Mouse (Mus musculus) forebrain, embryonic 14.5 days (tissue): ENCODE results near the gene Gm27027. TPM values are rescaled to one million over a fixed set of nuclear protein-coding genes. Genes with fewer than 3 reads are reported as not detected.
A peak's percentile ranks its signal among the peaks of the same experiment; 100 is the strongest.

ENCODE experiments used
- ATAC-seq: fragments of 200-750 bp; cut with Nextera tagmentation; 2 replicates; pipeline ENCODE4 v1.8.0; 2017; ENCODE audit warnings: mild to moderate bottlenecking, moderate library complexity
- DNase-seq: peaks from one replicate; pipeline ENCODE4 v3.0.0-alpha.2; 2015; ENCODE audit warnings: low spot score
- H3K27ac ChIP-seq: fragments of 300-500 bp; sonication (generic); 2 replicates; pipeline ENCODE4 v1.5.1; 2014; ENCODE audit warnings: low read depth, mild to moderate bottlenecking, control low read depth, low read length, moderate library complexity
- H3K27me3 ChIP-seq: fragments of 300-500 bp; sonication (generic); replicated peaks from 2 replicates; pipeline ENCODE4 v1.6.1; 2014; ENCODE audit warnings: low read length, control low read depth, mixed read lengths; ENCODE audit not compliant: control insufficient read depth, insufficient read depth
- H3K36me3 ChIP-seq: fragments of 300-500 bp; sonication (generic); 2 replicates; pipeline ENCODE4 v1.6.1; 2014; ENCODE audit warnings: low read length, control low read depth; ENCODE audit not compliant: control insufficient read depth, insufficient read depth
- H3K4me1 ChIP-seq: fragments of 300-500 bp; sonication (generic); 2 replicates; pipeline ENCODE4 v1.6.1; 2014; ENCODE audit warnings: antibody characterized with exemption, low read length, control low read depth; ENCODE audit not compliant: control insufficient read depth, insufficient read depth
- H3K4me2 ChIP-seq: fragments of 300-500 bp; sonication (generic); 2 replicates; pipeline ENCODE4 v1.6.1; 2014; ENCODE audit warnings: mild to moderate bottlenecking, control low read depth, low read length
- H3K4me3 ChIP-seq: fragments of 300-500 bp; sonication (generic); 2 replicates; pipeline ENCODE4 v1.5.1; 2014; ENCODE audit warnings: low read depth, low read length, control low read depth
- H3K9ac ChIP-seq: fragments of 300-500 bp; sonication (generic); 2 replicates; pipeline ENCODE4 v1.6.1; 2014; ENCODE audit warnings: mild to moderate bottlenecking, low read length, control low read depth, moderate library complexity
- H3K9me3 ChIP-seq: fragments of 300-500 bp; sonication (generic); replicated peaks from 2 replicates; pipeline ENCODE4 v1.6.1; 2016; ENCODE audit warnings: low read length, control low read depth, mixed read lengths; ENCODE audit not compliant: control insufficient read depth
- WGBS: fragments of 180-500 bp; shearing (Covaris S2); extraction: QIAGEN DNeasy Blood & Tissue Kit; methylation state at CpG from one replicate; pipeline ENCODE4 v1.1.7; 2014; 5-methylcytosine and 5-hydroxymethylcytosine counted together
- polyA plus RNA-seq: library from polyadenylated mRNA; unstranded; fragments of >200 nt; fragmentation: Nextera tagmentation; extraction: Ambion mirVana; gene quantifications from 2 replicates; pipeline ENCODE4 v1.2.1, GENCODE M21; 2014

The Gm27027 gene
- polyA plus RNA-seq, result not detected in 2 replicates

DNA sequence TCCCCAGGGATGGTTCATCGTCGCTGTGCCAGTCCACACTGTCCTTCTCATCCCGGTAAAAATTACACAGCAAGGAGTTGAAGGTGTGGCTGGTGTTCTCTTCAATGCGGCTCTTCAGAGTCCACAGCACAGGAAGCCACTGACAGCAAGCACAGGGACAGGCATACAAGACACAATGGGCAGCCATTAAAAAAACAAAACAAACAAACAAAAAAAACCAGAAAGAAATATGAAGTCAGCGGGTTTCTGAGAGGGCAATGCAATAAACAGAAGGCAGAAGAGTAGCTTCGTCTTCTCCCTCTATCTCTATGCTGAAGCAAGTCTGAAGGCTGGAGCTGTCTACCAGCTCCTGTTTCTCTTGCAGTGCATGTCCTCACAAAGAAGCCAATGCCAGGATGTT is at the start of gene Gm27027:
Gm27027 (minus strand) TSS at position 101 of the 400 bp plus-strand sequence.
- 95% methylated on average over 6 of the region's 6 CpGs for WGBS
- no peak for DNase-seq

DNA sequence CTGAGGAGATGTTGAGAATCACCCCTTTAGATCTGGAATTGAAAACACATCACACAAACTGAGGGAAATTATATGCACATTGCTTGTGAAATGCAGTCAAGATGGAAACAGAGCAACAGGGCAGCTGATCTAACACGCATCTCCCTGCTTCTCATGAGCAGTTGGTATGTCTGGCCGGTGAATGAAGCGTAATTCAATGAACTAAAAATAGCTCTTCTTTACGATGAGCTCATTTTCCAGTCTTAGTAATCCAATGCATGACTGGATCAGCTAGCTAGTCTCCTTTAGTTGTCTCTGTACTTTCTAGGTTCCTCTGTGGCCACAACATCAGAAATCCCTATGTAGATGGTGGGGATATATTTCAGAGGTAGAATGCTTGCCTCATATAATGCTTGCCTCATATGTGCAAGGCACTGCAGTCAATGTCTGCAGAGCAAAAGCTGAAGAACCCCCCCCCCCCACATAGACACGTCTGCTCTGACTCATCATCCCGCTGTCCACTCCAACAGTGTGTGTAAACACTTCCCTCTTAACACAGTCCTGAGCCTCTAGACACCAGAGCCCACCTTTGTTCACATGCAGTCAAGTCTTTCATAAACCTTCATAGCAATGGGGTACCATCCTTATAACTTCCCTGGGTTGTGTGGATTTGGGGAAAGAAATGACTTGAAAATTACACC is 49.4 kb upstream of the Gm27027 start:
- Histone ChIP-seq H3K4me3 (no peak overlapping the region), H3K27ac (peak overlapping the region; percentile 29), H3K27me3 (no peaks in the 10 kb centered on the region), H3K36me3 (no peaks in the 10 kb centered on the region), H3K9me3 (no peaks in the 10 kb centered on the region), H3K4me1 (peaks cover 24% of the 10 kb centered on the region), H3K9ac (0 out of 2 replicates have a peak overlapping the region, but pooled peaks have one; percentile 7), H3K4me2 (no peak overlapping the region)
- ATAC-seq (no peak), DNase-seq (peak; percentile 56)
- WGBS, result 62% methylated on average over 6 of the region's 6 CpGs

More for the DNA sequence above, at the start of gene Gm27027:
- Histone ChIP-seq H3K9me3 (no peaks in the 10 kb centered on the region), H3K4me2 (no peak within 1 kb of the TSS), H3K9ac (no peak within 1 kb of the TSS), H3K27me3 (no peaks in the 10 kb centered on the region), H3K36me3 (peaks cover 75% of the 10 kb centered on the region), H3K4me3 (no peak within 1 kb of the TSS), H3K27ac (no peak within 1 kb of the TSS), H3K4me1 (peaks cover 19% of the 10 kb centered on the region)
- ATAC-seq, result no peak

DNA sequence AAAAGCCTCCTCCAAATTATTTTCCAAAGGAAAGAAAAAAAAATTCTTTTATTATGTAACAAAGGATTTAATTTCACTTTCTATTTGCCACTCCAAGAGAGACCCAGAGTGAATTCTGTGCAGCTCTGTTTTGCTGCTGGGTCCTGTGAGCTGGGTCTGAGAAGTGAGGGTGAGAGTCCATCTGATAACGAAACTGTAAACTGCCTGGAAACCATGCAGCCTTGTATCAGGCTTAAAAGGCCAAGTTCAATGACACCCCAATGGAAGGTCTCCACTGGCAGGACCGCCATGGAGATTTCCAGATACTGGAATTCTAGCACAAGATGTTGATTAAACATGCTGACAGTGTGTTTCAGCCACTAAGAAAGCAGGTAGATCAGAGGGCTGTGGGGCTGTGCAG is 48.0 kb upstream of the Gm27027 start:
- H3K9ac ChIP-seq, result no peak overlapping the region
- no peak for ATAC-seq
- no peaks in the 10 kb centered on the region for H3K27me3 ChIP-seq
- H3K36me3 ChIP-seq, result no peaks in the 10 kb centered on the region
- H3K9me3 ChIP-seq, result no peaks in the 10 kb centered on the region
- H3K4me2 ChIP-seq, result no peak overlapping the region
- peaks cover 23% of the 10 kb centered on the region for H3K4me1 ChIP-seq
- H3K4me3 ChIP-seq, result no peak overlapping the region
- DNase-seq, result no peak
- H3K27ac ChIP-seq, result peak overlapping the region; percentile 35
- 74% methylated on average over 2 of the region's 2 CpGs for WGBS

GRCm38 (mm10) chr2:94043662-94044061 is 47.5 kb upstream of the Gm27027 start:
- peak; percentile 87 for ATAC-seq
- Histone ChIP-seq H3K36me3 (no peaks in the 10 kb centered on the region), H3K9me3 (no peaks in the 10 kb centered on the region), H3K27me3 (no peaks in the 10 kb centered on the region), H3K4me1 (peaks cover 19% of the 10 kb centered on the region), H3K9ac (no peak overlapping the region), H3K27ac (no peak overlapping the region), H3K4me3 (no peak overlapping the region), H3K4me2 (no peak overlapping the region; the same call in 1 of the 2 replicates)
- WGBS, result 15% methylated on average over 5 of the region's 5 CpGs
- peak; percentile 85 for DNase-seq

DNA sequence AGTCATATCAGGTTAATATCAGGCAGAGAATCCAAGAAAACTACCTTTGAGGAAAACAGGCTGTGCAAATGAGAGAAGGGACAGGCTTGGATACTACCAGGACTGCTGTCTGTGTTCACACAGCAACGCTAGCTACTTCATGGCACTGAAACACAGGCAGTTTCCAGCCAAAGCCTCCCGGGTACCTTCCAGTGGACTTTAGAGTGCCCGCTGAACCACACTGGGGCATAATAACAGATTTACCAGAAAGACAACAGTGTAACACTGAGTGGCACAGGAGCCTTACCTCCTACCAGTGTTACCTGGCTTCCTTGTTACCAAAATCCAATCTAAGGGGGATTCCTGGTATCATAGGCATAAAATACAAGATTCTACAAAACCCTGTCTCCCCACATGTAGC is 46.3 kb upstream of the Gm27027 start:
- ATAC-seq, result no peak
- Histone ChIP-seq H3K36me3 (no peaks in the 10 kb centered on the region), H3K4me3 (no peak overlapping the region), H3K27ac (no peak overlapping the region; the same call in 1 of the 2 replicates), H3K4me2 (no peak overlapping the region), H3K27me3 (no peaks in the 10 kb centered on the region), H3K9me3 (no peaks in the 10 kb centered on the region), H3K4me1 (peaks cover 15% of the 10 kb centered on the region), H3K9ac (no peak overlapping the region)
- DNase-seq, result no peak
- WGBS, result 93% methylated on average over 3 of the region's 3 CpGs

DNA sequence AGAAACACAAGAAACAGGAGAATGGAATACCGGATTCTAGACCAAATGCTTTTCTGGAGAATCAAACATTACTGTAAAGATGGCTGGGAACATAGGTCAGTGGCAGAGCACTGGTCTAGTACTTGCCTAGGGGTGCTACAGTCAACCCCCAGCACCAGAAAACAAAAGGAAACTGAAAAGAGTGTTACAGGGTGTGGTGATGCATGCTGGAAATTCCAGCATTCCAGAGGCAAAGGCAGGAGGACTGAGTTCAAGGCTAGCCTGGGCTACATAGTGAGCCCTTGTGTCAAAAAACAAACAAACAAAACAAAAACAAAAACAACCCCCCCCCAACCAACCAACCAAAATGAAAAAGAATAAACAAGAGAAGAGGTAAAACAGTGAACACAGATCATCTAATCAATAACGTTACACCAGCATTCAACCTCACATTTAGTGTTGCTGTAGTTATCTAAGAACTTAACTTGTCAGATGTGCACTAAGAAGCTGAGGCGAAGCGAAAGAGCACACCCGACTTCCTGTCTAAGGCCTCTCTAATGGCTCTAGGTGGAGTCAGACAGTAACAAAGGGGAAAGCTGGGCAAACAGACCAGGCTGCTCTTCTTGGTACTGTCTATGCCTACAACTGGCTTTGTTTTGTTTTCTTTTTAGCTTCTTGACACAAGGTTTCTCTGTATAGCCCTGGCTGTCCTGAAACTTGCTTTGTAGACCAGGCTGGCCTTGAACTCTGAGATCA is 44.4 kb upstream of the Gm27027 start:
- peaks cover 12% of the 10 kb centered on the region for H3K4me1 ChIP-seq
- WGBS, result 90% methylated on average over 5 of the region's 5 CpGs
- no peak overlapping the region for H3K4me3 ChIP-seq
- DNase-seq (no peak), ATAC-seq (no peak)
- H3K36me3 ChIP-seq, result no peaks in the 10 kb centered on the region
- H3K27me3 ChIP-seq, result no peaks in the 10 kb centered on the region
- no peak overlapping the region for H3K27ac ChIP-seq
- H3K4me2 ChIP-seq, result no peak overlapping the region
- no peaks in the 10 kb centered on the region for H3K9me3 ChIP-seq
- H3K9ac ChIP-seq, result no peak overlapping the region

DNA sequence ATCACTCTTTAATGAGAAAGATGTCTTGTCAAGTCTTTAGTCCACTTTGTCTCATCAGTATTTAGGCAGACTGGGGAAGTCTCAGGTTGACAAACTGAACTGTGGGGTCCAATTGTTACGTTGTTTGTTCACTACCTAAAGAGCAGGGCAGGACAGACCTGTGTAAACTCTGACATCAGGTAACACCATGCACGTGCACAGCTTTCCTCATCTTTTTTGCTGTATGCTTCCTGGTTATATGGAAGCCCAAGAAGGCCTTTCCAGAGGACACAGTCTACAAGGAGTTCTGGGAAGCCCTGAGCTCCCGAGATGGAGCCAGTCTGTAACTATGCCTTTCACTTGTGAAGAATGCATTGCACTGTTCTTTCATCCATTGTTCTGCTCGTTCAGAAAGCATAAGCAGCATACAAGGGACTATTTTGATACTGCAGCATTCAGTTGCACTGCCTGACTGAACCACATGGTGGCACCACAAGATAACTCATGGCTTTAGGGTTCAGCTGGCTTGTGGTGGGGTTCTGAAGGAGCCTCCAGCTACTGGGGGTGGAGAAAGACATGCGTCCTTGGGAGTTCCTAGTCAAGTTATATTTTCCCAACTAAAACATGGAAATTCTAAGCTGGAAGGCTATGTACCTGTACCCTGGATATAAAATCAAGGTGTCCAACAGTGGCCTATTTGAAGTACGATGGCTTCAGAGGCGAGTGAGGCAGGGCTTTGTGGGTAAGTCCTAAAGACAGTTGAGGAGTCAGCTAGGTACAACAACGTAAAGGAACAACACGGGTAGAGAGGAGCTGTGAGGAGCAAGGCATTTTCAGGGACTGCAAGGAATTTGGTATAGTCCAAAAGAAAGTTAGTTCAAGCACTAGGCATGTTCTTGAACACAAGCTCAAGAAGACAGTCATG is 39.5 kb upstream of the Gm27027 start:
- H3K36me3 ChIP-seq, result peaks cover 23% of the 10 kb centered on the region
- H3K27ac ChIP-seq, result no peak overlapping the region
- H3K9me3 ChIP-seq, result no peaks in the 10 kb centered on the region
- WGBS, result 63% methylated on average over 9 of the region's 9 CpGs
- no peaks in the 10 kb centered on the region for H3K4me1 ChIP-seq
- H3K9ac ChIP-seq, result no peak overlapping the region
- no peak overlapping the region for H3K4me2 ChIP-seq
- peak; percentile 92 for ATAC-seq
- H3K27me3 ChIP-seq, result no peaks in the 10 kb centered on the region
- DNase-seq, result peak; percentile 91
- no peak overlapping the region for H3K4me3 ChIP-seq

DNA sequence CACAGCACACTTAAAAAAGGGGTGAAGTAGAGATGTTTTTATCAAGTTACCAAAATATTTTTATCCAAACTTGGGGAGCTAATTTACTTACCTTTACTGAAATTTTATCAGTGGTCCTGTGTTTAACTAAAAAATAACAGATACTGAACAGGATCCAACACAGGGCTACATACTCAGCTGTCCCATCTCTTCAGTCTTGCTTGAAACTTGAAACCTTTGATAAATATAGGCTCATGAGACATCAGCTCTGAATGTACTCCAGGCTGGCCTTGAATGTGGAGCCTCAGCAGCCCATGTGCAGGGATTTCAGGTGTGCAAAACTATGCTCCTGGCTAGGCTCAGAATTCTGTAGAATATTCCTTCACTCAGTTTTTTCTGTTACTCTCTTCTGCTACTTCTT is 34.4 kb upstream of the Gm27027 start:
- no peaks in the 10 kb centered on the region for H3K9me3 ChIP-seq
- H3K4me1 ChIP-seq, result no peaks in the 10 kb centered on the region
- H3K27me3 ChIP-seq, result no peaks in the 10 kb centered on the region
- H3K27ac ChIP-seq, result no peak overlapping the region
- ATAC-seq (no peak), DNase-seq (no peak)
- H3K4me3 ChIP-seq, result no peak overlapping the region
- H3K4me2 ChIP-seq, result no peak overlapping the region
- H3K9ac ChIP-seq, result no peak overlapping the region
- H3K36me3 ChIP-seq, result peaks cover 25% of the 10 kb centered on the region
